Mouse (Mus musculus) midbrain, postnatal 0 days (tissue): Measurements from ENCODE around the gene Itgb6. TPM values are rescaled to one million over a fixed set of nuclear protein-coding genes. Genes with fewer than 3 reads are reported as not detected.

Experiments
- ATAC-seq: fragments of 200-750 bp; cut with Nextera tagmentation; 2 replicates; pipeline ENCODE4 v1.8.0; 2017; ENCODE audit warnings: moderate number of reproducible peaks, mild to moderate bottlenecking, moderate TSS enrichment, moderate library complexity; ENCODE audit not compliant: low FRiP score
- DNase-seq: peaks from one replicate; pipeline ENCODE4 v3.0.0-alpha.2; 2015; ENCODE audit warnings: low spot score
- H3K27ac ChIP-seq: fragments of 300-500 bp; sonication (generic); 2 replicates; pipeline ENCODE4 v1.5.1; 2014; ENCODE audit warnings: low read depth, mild to moderate bottlenecking, low read length, mixed read lengths
- H3K27me3 ChIP-seq: fragments of 300-500 bp; sonication (generic); 2 replicates; pipeline ENCODE4 v1.6.1; 2014; ENCODE audit warnings: low read length, control low read depth, mixed read lengths; ENCODE audit not compliant: insufficient read depth
- H3K36me3 ChIP-seq: fragments of 300-500 bp; sonication (generic); 2 replicates; pipeline ENCODE4 v1.6.1; 2014; ENCODE audit warnings: low read length, control low read depth, mixed read lengths; ENCODE audit not compliant: insufficient read depth
- H3K4me1 ChIP-seq: fragments of 300-500 bp; sonication (generic); 2 replicates; pipeline ENCODE4 v1.6.1; 2014; ENCODE audit warnings: mild to moderate bottlenecking, control low read depth, antibody characterized with exemption, low read length, mixed read lengths; ENCODE audit not compliant: insufficient read depth
- H3K4me2 ChIP-seq: fragments of 300-500 bp; sonication (generic); 2 replicates; pipeline ENCODE4 v1.6.1; 2014; ENCODE audit warnings: low read depth, mild to moderate bottlenecking, low read length, mixed read lengths; ENCODE audit not compliant: poor library complexity, severe bottlenecking
- H3K4me3 ChIP-seq: fragments of 300-500 bp; sonication (generic); 2 replicates; pipeline ENCODE4 v1.5.1; 2014; ENCODE audit warnings: low read depth, mild to moderate bottlenecking, low read length, moderate library complexity
- H3K9ac ChIP-seq: fragments of 300-500 bp; sonication (generic); replicated peaks from 2 replicates; pipeline ENCODE4 v1.6.1; 2014; ENCODE audit warnings: mild to moderate bottlenecking, low read length, moderate library complexity, mixed read lengths; ENCODE audit not compliant: poor library complexity, severe bottlenecking
- H3K9me3 ChIP-seq: fragments of 300-500 bp; sonication (generic); 2 replicates; pipeline ENCODE4 v1.6.1; 2016; ENCODE audit warnings: low read length, control low read depth
- CTCF ChIP-seq: IDR thresholded peaks from 2 replicates; pipeline ENCODE4 v1.5.1; 2016; ENCODE audit warnings: antibody characterized with exemption, mild to moderate bottlenecking
- WGBS: fragments of 180-500 bp; shearing (Covaris S2); extraction: QIAGEN DNeasy Blood & Tissue Kit; methylation state at CpG from one replicate; pipeline ENCODE4 v1.1.7; 2014; 5-methylcytosine and 5-hydroxymethylcytosine counted together
- polyA plus RNA-seq: library from polyadenylated mRNA; unstranded; fragments of >200 nt; fragmentation: Nextera tagmentation; extraction: Ambion mirVana; gene quantifications from 2 replicates; pipeline ENCODE4 v1.2.1, GENCODE M21; 2015
- total RNA-seq: library from RNA; depleted of rRNA; stranded (reverse); fragments of >200 nt; gene quantifications from 2 replicates; pipeline ENCODE4 v1.2.3, GENCODE M21; 2014

Itgb6 gene
- total and polyA plus RNA-seq, 2 experiments from 2014 or later = 0.04 to 0.22 TPM

- no peak overlapping the region for H3K4me3 ChIP-seq
- H3K9me3 ChIP-seq = no peaks in the 10 kb centered on the region
- WGBS = 85% methylated on average over 6 of the region's 6 CpGs
- no peak overlapping the region for H3K27ac ChIP-seq
- no peaks in the 10 kb centered on the region for H3K36me3 ChIP-seq
- no peak for DNase-seq
- H3K4me1 ChIP-seq = peaks cover 9% of the 10 kb centered on the region; the same call in 1 of the 2 replicates
- H3K4me2 ChIP-seq = no peak overlapping the region
- no peak for TF ChIP-seq CTCF
- H3K9ac ChIP-seq = no peak overlapping the region
- no peak for ATAC-seq
- no peaks in the 10 kb centered on the region for H3K27me3 ChIP-seq
Observed at GRCm38 (mm10) chr2:60712483-60712882, 10.0 kb downstream of the Itgb6 start.

GRCm38 (mm10) chr2:60711098-60711880, 11.2 kb downstream of the Itgb6 start:
- no peak for ATAC-seq
- TF ChIP-seq CTCF = no peak
- Histone ChIP-seq H3K36me3 (no peaks in the 10 kb centered on the region), H3K27me3 (no peaks in the 10 kb centered on the region), H3K4me3 (no peak overlapping the region), H3K4me1 (peaks cover 9% of the 10 kb centered on the region; the same call in 1 of the 2 replicates), H3K9me3 (no peaks in the 10 kb centered on the region), H3K27ac (no peak overlapping the region), H3K4me2 (no peak overlapping the region), H3K9ac (no peak overlapping the region)
- DNase-seq = no peak
- WGBS = 86% methylated on average over 7 of the region's 7 CpGs

- DNase-seq = no peak
- Histone ChIP-seq H3K4me2 (no peak overlapping the region), H3K9me3 (no peaks in the 10 kb centered on the region), H3K4me3 (no peak overlapping the region), H3K27me3 (no peaks in the 10 kb centered on the region), H3K27ac (no peak overlapping the region), H3K4me1 (peaks cover 9% of the 10 kb centered on the region; the same call in 1 of the 2 replicates), H3K9ac (no peak overlapping the region), H3K36me3 (no peaks in the 10 kb centered on the region)
- TF ChIP-seq CTCF = no peak
- 93% methylated on average over 4 of the region's 4 CpGs for WGBS
- no peak for ATAC-seq
Observed at GRCm38 (mm10) chr2:60710317-60710716, 12.1 kb downstream of the Itgb6 start.

- 40% methylated on average over 3 of the region's 3 CpGs for WGBS
- ATAC-seq (no peak), DNase-seq (no peak)
- Histone ChIP-seq H3K4me2 (no peak overlapping the region), H3K9me3 (no peaks in the 10 kb centered on the region), H3K9ac (no peak overlapping the region), H3K4me3 (no peak overlapping the region), H3K27me3 (no peaks in the 10 kb centered on the region), H3K27ac (no peak overlapping the region), H3K36me3 (no peaks in the 10 kb centered on the region), H3K4me1 (no peaks in the 10 kb centered on the region)
- TF ChIP-seq CTCF = no peak
Observed at GRCm38 (mm10) chr2:60708671-60709070, 13.8 kb downstream of the Itgb6 start.

- TF ChIP-seq CTCF = no peak
- Histone ChIP-seq H3K9me3 (no peaks in the 10 kb centered on the region), H3K9ac (no peak overlapping the region), H3K27me3 (no peaks in the 10 kb centered on the region), H3K4me3 (no peak overlapping the region), H3K27ac (no peak overlapping the region), H3K4me1 (no peaks in the 10 kb centered on the region), H3K36me3 (no peaks in the 10 kb centered on the region), H3K4me2 (no peak overlapping the region)
- no peak for ATAC-seq
- WGBS = 90% methylated on average over 3 of the region's 3 CpGs
- DNase-seq = no peak
Observed at GRCm38 (mm10) chr2:60706866-60707265, 15.6 kb downstream of the Itgb6 start.

- H3K4me2 ChIP-seq = no peak overlapping the region
- TF ChIP-seq CTCF = no peak
- H3K4me1 ChIP-seq = no peaks in the 10 kb centered on the region
- H3K9me3 ChIP-seq = no peaks in the 10 kb centered on the region
- H3K36me3 ChIP-seq = no peaks in the 10 kb centered on the region
- WGBS = 91% methylated on average over 8 of the region's 8 CpGs
- no peak for DNase-seq
- no peak overlapping the region for H3K4me3 ChIP-seq
- H3K9ac ChIP-seq = no peak overlapping the region
- no peaks in the 10 kb centered on the region for H3K27me3 ChIP-seq
- no peak overlapping the region for H3K27ac ChIP-seq
- no peak for ATAC-seq
Observed at GRCm38 (mm10) chr2:60705426-60705825, 17.0 kb downstream of the Itgb6 start.
